Mouse (Mus musculus): ENCODE results near the gene Mdm2. TPM values are rescaled to one million over a fixed set of nuclear protein-coding genes. Genes with fewer than 3 reads are reported as not detected.
A peak's percentile ranks its signal among the peaks of the same experiment; 100 is the strongest.
"Not testable (repeated sequence)": the region's sequence is repeated elsewhere in the genome, so short reads cannot be mapped to it uniquely, and the experiment has no call there.

The Mdm2 gene
- polyA plus RNA-seq, 1 experiment = 22.9 TPM

DNA sequence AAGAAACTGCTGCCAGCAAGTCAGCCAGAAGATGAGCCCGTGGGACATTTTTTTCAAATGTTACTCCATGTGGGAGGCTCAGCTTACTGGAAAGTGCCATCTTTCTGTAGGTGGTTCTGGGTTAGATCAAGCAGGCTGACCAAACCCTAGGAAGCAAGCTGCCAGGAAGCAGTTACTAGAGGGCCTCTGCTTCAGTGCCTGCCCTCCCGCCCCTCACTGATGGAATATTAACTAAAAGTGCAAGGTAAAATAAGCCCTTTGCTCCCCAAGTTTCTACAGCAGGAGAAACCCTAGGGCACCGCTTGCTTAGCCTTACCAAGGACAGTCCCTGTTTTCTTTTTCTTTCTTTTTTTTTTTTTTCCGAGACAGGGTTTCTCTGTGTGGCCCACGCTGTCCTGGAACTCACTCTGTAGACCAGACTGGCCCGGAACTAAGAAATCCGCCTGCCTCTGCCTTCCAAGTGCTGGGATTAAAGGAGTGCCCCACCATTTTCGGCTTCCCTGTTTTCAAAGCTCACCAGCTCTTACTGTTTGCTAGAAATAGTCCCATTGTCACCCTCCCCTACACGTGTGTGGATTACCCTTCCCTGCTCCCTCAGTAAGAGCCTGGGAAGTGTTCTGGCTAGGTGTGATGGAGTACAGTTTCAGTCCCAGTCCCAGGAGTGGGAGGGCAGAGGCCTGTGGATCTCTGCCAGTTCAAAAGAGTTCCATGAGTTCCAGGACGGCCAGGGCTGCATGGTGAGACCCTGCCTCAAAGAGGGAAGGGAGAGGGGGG, 37.9 kb upstream of the Mdm2 start:
- H3K27me3 ChIP-seq (replicated peaks; ENCODE audit: control insufficient read depth, insufficient read depth, low read length) = no peaks in the 10 kb centered on the region
- H3K36me3 ChIP-seq (ENCODE audit: control insufficient read depth, insufficient read depth, low read length) = 0 out of 2 replicates have a peak, but pooled peaks cover 1% of the 10 kb centered on the region
- no peak for TF ChIP-seq CTCF (conservative IDR thresholded peaks at IDR 0.05; ENCODE audit: insufficient read depth, insufficient read length, low read depth, low read length)
- TF ChIP-seq POLR2A (IDR thresholded peaks at IDR 0.05; ENCODE audit: low read depth, low read length) = no peak
- DNase-seq = peak; percentile 89
- H3K27ac ChIP-seq (ENCODE audit: insufficient read depth, low read depth, low read length) = peak overlapping the region; percentile 87
- no peak overlapping the region for H3K4me3 ChIP-seq (ENCODE audit: insufficient read depth, low read depth, low read length)
- H3K4me1 ChIP-seq (ENCODE audit: control insufficient read depth, insufficient read depth, low read length) = peaks cover 16% of the 10 kb centered on the region
- 65% methylated on average over 10 of the region's 10 CpGs for WGBS

DNA sequence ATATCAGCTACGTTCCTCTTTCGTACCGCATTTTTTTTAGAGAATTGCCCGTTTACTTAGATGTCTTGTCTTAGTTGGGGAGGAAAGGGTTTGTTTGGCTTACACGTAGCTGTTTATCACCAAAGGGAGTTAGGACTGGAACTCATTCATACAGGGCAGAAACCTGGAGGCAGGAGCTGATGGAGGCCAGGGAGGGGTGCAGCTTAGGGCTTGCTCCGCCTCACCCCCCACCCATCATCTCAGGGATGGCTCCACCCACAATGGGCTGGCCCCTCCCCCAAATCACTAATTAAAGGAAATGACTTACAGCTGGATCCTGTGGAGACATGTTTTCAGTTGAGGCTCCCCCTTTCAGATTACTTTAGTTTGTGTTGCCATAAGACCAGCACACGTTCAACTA, 37.2 kb upstream of the Mdm2 start:
- H3K27me3 ChIP-seq (replicated peaks; ENCODE audit: control insufficient read depth, insufficient read depth, low read length) = no peaks in the 10 kb centered on the region
- H3K27ac ChIP-seq (ENCODE audit: insufficient read depth, low read depth, low read length) = peak overlapping the region; percentile 42; the same call in 1 of the 2 replicates
- H3K4me1 ChIP-seq (ENCODE audit: control insufficient read depth, insufficient read depth, low read length) = peaks cover 16% of the 10 kb centered on the region
- 0 out of 2 replicates have a peak, but pooled peaks cover 1% of the 10 kb centered on the region for H3K36me3 ChIP-seq (ENCODE audit: control insufficient read depth, insufficient read depth, low read length)
- WGBS = 92% methylated on average over 7 of the region's 7 CpGs
- TF ChIP-seq POLR2A (IDR thresholded peaks at IDR 0.05; ENCODE audit: low read depth, low read length) = no peak
- TF ChIP-seq CTCF (conservative IDR thresholded peaks at IDR 0.05; ENCODE audit: insufficient read depth, insufficient read length, low read depth, low read length) = no peak
- H3K4me3 ChIP-seq (ENCODE audit: insufficient read depth, low read depth, low read length) = no peak overlapping the region
- no peak for DNase-seq

DNA sequence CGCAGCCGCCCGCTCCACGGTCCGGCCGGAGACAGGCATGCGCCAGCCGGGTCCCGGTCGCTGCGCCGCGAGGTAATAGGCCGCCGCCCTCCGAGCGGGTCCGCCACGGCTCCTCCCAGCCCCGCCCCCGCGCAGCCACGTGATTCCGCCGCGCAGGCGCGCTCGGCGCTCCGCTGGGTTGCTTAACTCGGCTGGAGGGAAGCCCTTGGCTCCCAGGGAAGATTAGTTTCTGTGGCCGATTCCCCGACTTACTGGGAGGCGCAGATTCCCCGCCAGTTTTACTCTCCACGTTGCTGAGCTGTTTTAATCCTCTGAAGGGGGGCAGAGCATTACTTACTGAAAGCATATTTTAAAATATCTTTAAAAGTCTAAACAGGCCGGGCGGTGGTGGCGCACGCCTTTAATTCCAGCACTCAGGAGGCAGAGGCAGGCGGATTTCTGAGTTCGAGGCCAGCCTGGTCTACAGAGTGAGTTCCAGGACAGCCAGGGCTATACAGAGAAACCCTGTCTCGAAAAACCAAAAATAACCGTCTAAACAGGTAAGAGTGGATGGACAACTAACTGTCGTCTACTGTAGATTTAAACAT, 35.8 kb upstream of the Mdm2 start, which contains the start of gene Slc35e3:
Slc35e3 (minus strand) TSS at position 69 of the 587 bp plus-strand sequence.
- DNase-seq = peak; percentile 97
- H3K27me3 ChIP-seq (replicated peaks; ENCODE audit: control insufficient read depth, insufficient read depth, low read length) = no peaks in the 10 kb centered on the region
- peak within 1 kb of the TSS; percentile 94 for H3K4me3 ChIP-seq (ENCODE audit: insufficient read depth, low read depth, low read length)
- WGBS = 14% methylated on average over 46 of the region's 46 CpGs
- TF ChIP-seq POLR2A (IDR thresholded peaks at IDR 0.05; ENCODE audit: low read depth, low read length) (no peak), CTCF (conservative IDR thresholded peaks at IDR 0.05; ENCODE audit: insufficient read depth, insufficient read length, low read depth, low read length) (no peak)
- 0 out of 2 replicates have a peak, but pooled peaks cover 1% of the 10 kb centered on the region for H3K36me3 ChIP-seq (ENCODE audit: control insufficient read depth, insufficient read depth, low read length)
- peak within 1 kb of the TSS; percentile 65 for H3K27ac ChIP-seq (ENCODE audit: insufficient read depth, low read depth, low read length)
- peaks cover 20% of the 10 kb centered on the region for H3K4me1 ChIP-seq (ENCODE audit: control insufficient read depth, insufficient read depth, low read length)

DNA sequence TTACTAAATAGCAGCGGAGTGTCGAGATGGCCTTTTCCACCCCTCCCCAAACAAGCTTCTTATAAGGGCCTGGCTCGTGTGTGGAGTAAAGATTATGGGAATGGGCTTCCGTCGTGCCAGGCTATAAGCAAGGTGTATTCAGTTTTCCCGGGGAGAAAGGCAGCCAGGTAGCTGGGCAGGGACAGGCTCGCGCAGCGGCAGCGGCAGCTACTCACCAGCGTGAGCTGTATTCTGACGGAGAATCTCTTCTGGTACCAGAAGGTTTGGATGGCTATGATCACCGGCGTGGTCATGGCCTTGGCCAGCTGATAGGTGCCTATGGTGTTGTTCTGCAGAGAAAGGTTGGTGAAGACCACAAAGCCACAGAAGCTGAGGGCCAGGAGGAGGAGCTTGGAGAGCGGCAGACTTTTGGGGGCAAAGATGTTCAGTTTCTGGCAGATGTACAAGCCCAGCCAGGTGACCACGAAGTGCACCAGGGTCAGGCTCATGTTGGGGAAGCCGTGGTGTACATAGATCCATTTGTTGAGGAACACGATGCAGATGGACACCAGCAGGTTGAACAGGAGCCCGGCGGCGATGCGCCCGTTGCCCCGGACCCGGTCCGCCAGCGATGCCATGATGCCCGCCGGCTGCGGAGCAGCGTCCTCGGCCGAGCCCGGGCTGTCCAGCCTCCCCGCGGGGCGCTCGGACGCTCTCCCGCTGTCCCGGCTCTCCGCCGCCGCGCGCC, 35.2 kb upstream of the Mdm2 start:
- not testable (repeated sequence) for H3K36me3 ChIP-seq (ENCODE audit: control insufficient read depth, insufficient read depth, low read length); H3K27me3 ChIP-seq (replicated peaks; ENCODE audit: control insufficient read depth, insufficient read depth, low read length)
- peak overlapping the region; percentile 65 for H3K27ac ChIP-seq (ENCODE audit: insufficient read depth, low read depth, low read length)
- H3K4me3 ChIP-seq (ENCODE audit: insufficient read depth, low read depth, low read length) = peak overlapping the region; percentile 94
- peak; percentile 36 for DNase-seq
- peaks cover 21% of the 10 kb centered on the region for H3K4me1 ChIP-seq (ENCODE audit: control insufficient read depth, insufficient read depth, low read length)
- WGBS = 4% methylated on average over 22 of the region's 46 CpGs

DNA sequence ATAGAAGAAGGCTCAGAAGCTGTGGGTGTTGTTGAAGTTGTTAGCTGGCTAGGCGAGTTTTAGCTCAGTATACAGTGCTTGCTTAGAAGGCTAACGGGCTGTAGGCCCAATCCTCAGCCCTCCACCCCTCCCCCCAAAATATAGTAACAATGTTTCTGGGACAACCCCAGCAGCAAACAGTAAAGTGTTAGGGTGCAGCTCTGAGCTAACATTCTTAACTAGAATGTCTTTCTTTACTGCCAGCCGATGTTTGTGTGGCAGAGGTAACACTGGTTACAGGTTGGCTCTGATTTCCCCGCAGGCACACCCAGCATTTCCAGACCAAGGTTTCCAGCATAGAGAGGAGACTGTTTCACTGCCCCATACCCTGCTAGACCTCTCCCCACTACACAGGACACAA, 33.4 kb upstream of the Mdm2 start:
- no peak for DNase-seq
- 70% methylated on average over 4 of the region's 4 CpGs for WGBS
- Histone ChIP-seq H3K27ac (ENCODE audit: insufficient read depth, low read depth, low read length) (peak overlapping the region; percentile 18), H3K4me1 (ENCODE audit: control insufficient read depth, insufficient read depth, low read length) (peaks cover 19% of the 10 kb centered on the region), H3K36me3 (ENCODE audit: control insufficient read depth, insufficient read depth, low read length) (no peaks in the 10 kb centered on the region), H3K27me3 (replicated peaks; ENCODE audit: control insufficient read depth, insufficient read depth, low read length) (no peaks in the 10 kb centered on the region), H3K4me3 (ENCODE audit: insufficient read depth, low read depth, low read length) (peak overlapping the region; percentile 9; the same call in 1 of the 2 replicates)
- TF ChIP-seq CTCF (conservative IDR thresholded peaks at IDR 0.05; ENCODE audit: insufficient read depth, insufficient read length, low read depth, low read length) = no peak

DNA sequence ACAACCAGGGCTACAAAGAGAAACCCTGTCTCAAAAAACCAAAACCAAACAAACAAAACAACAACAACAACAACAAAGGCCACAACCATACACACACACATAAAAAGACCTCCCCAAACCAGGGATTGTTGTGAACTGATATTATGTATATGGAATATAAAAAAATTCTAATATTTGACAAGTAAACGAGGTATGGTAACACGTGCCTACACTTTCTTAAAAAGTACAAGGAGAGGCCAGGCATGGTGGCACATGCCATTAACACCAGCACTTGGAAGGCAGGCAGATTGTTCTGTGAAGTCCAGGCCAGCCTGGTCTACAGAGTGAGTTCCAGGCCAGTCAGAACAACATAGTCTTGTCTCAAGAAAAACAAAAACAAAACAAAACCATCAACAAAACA, 32.6 kb upstream of the Mdm2 start:
- TF ChIP-seq POLR2A (IDR thresholded peaks at IDR 0.05; ENCODE audit: low read depth, low read length) = no peak
- TF ChIP-seq CTCF (conservative IDR thresholded peaks at IDR 0.05; ENCODE audit: insufficient read depth, insufficient read length, low read depth, low read length) = no peak
- Histone ChIP-seq H3K27me3 (replicated peaks; ENCODE audit: control insufficient read depth, insufficient read depth, low read length) (no peaks in the 10 kb centered on the region), H3K4me3 (ENCODE audit: insufficient read depth, low read depth, low read length) (no peak overlapping the region), H3K4me1 (ENCODE audit: control insufficient read depth, insufficient read depth, low read length) (peaks cover 16% of the 10 kb centered on the region), H3K36me3 (ENCODE audit: control insufficient read depth, insufficient read depth, low read length) (no peaks in the 10 kb centered on the region), H3K27ac (ENCODE audit: insufficient read depth, low read depth, low read length) (no peak overlapping the region)
- DNase-seq = no peak
- 89% methylated on average over 2 of the region's 2 CpGs for WGBS

DNA sequence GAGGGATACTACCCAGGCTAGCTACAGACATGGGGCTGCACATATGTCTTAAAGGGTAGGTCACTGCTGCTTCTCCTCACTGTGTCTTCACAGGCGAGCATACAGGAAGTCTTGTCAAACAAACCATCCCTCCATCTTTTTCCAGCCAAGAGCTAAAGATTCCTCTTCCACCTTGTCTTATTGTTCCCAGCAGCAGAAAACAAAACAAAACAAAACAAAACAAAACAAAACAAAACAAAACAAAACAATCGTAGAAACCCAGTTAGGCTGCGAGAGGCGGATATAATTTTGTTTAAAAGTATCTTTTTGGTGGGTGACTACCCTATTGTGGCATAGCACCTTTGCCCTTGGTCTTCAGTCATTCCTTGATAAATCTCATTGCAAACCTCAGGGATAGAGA, 32.1 kb upstream of the Mdm2 start:
- TF ChIP-seq CTCF (conservative IDR thresholded peaks at IDR 0.05; ENCODE audit: insufficient read depth, insufficient read length, low read depth, low read length) (no peak), POLR2A (IDR thresholded peaks at IDR 0.05; ENCODE audit: low read depth, low read length) (no peak)
- 92% methylated on average over 4 of the region's 4 CpGs for WGBS
- peaks cover 13% of the 10 kb centered on the region; the same call in 1 of the 2 replicates for H3K4me1 ChIP-seq (ENCODE audit: control insufficient read depth, insufficient read depth, low read length)
- no peaks in the 10 kb centered on the region for H3K27me3 ChIP-seq (replicated peaks; ENCODE audit: control insufficient read depth, insufficient read depth, low read length)
- H3K27ac ChIP-seq (ENCODE audit: insufficient read depth, low read depth, low read length) = no peak overlapping the region
- H3K36me3 ChIP-seq (ENCODE audit: control insufficient read depth, insufficient read depth, low read length) = no peaks in the 10 kb centered on the region
- H3K4me3 ChIP-seq (ENCODE audit: insufficient read depth, low read depth, low read length) = no peak overlapping the region
- no peak for DNase-seq
